Mouse (Mus musculus): ENCODE results near the gene Tmem135.

Tmem135 gene

DNA sequence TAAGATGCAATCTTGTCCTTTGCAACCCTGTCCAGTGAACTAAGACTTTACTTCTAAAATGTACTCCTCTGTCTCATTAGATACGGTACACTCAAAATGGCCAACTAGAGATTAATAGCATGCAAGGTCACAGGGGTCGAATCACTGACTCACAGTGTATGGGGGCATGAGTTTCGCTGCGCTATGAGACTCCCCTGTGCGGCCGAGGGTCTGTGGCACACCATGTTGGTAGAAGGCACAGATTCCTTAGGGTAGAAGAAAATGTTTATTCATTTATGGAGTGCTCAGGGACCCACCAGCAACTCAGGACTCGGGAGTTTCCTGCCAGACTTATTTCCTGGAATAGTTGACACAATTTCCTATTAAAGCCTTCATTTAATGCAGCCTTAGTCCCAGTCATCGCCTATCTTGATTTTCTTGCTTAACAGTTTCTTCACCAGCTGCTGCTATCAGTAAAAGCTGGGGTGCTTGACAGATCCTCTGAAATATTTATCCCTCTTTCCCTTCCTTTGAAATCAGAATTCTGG is 14.2 kb upstream of the Tmem135 start:
- CTCF ChIA-PET = no interaction called here

DNA sequence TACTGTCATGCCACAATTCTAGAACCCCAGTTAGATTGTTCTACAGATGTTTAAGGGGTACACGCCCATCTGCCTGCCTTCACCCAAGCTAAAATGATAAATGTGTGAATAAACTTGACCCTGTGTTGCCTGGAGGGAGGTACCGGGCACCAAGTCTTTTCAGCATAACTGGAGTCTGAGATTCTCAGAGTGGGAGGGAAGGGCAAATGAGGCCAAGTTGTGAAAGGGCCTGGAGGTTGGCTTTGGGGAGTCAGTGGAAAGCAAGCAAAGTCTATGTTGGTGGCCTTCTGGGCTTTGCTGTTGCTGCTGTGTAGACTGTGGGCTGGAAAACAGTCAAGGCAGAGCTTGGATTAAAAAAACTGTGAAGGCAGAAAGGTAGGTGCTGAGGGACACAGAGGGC is 13.7 kb upstream of the Tmem135 start:
- CTCF ChIA-PET = no interaction called here

- CTCF ChIA-PET = no interaction called here
Measured at GRCm38 (mm10) chr7:89416027-89416426, 12.0 kb upstream of the Tmem135 start.

DNA sequence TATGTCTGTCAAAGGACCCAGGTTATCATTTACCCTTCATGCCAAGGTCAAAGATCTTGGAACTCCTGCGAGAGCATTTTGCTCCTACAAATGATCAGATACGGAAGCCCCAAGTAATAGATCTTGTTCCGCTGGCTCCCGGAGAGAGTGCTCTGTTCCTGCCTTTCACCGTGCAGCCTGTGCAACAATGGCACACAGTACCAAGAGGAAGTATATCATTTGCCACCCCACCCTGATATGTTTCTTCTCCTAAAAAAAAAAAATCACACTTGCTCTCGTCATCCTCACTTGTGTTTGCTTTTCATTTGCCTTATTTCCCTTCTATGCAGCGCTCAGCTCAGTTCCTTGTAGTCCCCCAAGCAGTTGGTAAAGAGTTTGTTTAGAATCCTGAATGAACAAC is 8.1 kb upstream of the Tmem135 start:
- CTCF ChIA-PET = no interaction called here

DNA sequence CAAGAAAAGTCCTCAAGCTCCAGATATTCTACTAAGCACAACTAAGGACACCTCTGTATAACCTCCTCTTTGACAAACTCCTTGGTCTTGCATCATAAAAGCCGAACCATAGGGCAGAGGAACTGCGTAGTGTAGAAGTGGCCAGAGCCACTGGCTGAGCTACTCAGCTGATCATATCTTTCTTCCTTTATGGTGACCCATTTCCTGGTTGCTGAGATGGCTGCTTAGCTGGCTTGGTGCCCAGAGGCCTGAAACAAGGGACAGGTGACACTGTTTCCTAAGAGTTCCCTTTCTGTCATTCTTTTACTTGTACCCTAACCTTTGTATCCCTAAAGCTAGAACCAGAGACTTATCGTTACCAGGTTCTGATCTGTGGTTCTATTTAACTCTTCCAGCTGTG is 7.3 kb upstream of the Tmem135 start:
- CTCF ChIA-PET = no interaction called here

DNA sequence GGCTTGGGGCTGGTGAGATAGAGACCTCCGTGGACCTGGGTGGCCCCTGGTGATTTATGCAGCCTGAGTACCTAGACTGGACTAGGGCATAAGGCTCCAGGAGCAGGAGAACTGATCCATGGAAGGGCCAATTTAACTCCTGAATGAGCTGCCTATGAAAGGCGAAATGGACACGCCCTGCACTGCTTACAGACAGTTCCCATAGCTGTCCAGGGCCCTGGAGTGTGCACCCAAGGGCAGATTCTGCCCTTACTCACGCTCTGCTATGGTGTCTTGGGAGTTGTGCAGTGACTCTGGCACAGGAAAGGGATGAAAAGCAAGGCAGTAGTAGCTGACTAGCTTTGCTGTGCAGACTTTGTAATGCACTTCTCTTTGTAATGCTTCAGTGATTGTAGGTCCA is 6.3 kb upstream of the Tmem135 start:
- CTCF ChIA-PET = interaction anchor here (0.6 to 0.7 kb wide), 2 partner anchors 72 to 1339 kb away, joined by 3 to 4 read pairs; no protein-coding TSS in a partner anchor

- CTCF ChIA-PET = no interaction called here
Measured at GRCm38 (mm10) chr7:89407006-89407940, 3.3 kb upstream of the Tmem135 start.

DNA sequence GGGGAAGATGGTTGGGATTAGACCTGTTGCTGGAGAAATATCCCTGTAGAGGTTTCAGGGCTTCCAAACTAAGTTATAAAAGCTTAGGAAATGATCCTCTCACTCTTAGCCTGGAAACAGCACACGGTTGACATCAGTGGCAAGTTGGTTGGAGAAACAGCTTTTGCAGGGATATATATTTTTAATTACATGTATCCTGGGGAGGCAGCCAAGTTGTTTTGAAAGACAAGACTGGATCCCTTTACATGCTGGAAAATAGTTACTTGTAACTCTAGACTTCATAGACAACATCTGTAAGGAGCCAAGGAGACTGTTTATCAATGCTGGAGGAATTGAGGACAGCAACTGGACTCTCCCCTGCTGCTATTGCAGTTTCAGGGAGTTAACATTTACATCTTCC is 2.0 kb upstream of the Tmem135 start:
- CTCF ChIA-PET = interaction anchor here (0.5 kb wide), 1 partner anchor 531 kb away, joined by 3 read pairs; no protein-coding TSS in a partner anchor

DNA sequence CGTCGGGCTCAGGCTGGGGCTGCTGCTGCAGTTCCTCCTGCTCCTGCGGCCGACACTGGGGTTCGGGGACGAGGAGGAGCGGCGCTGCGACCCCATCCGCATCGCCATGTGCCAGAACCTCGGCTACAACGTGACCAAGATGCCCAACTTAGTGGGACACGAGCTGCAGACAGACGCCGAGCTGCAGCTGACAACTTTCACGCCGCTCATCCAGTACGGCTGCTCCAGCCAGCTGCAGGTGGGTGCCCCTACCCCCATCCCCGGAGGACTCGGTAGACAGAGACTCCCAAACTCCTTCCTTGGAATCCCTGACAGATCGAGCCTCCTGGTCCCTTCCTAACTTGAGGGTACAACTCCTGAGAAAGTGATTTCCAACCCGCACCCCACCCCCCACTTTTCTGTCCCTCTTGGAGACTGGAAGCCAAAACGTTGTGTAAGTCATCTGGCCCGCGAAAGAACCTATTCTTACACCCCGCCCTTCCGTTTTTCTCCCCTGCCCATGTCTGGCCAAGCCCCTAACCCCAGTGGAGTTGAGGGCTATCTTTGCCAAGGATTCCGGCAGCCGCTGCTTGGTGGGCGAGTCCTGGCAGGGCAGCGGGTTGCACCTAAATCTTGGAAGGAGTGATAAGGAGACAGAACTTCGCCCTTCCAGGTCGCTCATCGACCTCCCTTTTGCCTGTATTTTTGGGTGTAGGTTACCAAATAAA is 865 bp upstream of the Tmem135 start:
- CTCF ChIA-PET = no interaction called here

DNA sequence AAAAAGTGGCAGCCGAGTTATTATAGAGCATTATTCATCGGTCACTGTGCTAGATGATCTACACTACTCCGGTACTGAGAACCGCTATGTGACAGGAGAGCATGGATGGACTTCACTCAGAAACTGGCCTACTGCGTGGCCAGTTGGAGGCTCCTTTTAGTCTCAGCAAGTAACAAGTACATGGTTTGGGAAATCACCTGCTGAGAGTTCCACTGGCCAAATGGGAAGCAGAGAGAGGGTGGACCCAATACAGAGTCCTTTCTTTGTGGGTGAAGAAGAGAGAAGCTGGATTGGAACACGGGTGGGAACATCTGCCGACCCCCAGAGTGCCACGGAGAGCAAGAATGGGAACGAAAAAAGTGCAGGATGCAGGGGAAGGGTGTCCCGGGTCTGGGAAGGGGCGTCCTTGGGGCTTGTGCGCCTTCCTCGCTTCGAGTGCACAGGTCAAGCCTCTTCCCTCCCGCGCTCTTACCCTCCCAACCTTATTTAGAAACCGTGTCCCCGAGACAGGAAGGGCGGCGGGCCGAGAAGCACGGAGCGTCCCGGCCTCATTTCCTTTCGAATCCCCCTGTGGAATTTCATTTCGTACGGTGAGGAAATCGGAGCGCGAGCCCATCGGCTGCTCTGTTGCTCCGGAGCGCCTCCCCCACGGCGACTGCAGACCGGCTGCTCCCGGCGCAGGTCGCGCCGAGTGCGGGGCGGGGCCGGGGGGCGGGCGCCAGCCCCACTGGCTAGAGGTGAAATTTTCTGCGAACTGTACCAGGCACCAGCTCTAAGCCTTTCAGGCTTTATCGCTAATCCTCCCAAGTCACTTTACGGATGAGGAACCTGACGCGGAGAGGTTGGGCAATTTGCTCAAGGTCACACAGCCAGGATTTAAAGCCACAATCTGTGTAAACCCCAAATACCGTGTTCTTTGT is 709 bp downstream of the Tmem135 start:
- CTCF ChIA-PET = interaction anchor here (1.6 kb wide), 1 partner anchor 10 kb away, joined by 12 read pairs; no protein-coding TSS in a partner anchor

DNA sequence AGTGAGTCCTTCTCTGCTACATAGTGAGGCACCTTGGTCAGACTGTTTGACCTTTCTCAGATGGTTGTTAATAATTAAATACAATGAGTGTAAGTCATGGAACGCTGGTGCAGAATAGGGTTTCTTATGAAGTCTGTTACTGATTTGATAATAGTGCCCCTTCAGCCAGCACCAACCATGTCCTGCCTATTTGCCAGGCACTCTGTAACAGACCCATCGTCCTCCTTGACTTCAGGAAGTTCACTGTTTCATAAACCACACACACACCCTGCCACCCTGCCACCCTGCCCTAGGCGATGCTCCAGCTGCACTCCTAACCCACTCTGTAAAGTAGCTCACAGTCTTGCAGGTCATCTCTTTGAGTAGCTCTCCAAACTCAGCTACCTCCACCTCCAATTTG is 2.1 kb downstream of the Tmem135 start:
- CTCF ChIA-PET = interaction anchor here (1.6 kb wide), 1 partner anchor 9 kb away, joined by 12 read pairs; no protein-coding TSS in a partner anchor

DNA sequence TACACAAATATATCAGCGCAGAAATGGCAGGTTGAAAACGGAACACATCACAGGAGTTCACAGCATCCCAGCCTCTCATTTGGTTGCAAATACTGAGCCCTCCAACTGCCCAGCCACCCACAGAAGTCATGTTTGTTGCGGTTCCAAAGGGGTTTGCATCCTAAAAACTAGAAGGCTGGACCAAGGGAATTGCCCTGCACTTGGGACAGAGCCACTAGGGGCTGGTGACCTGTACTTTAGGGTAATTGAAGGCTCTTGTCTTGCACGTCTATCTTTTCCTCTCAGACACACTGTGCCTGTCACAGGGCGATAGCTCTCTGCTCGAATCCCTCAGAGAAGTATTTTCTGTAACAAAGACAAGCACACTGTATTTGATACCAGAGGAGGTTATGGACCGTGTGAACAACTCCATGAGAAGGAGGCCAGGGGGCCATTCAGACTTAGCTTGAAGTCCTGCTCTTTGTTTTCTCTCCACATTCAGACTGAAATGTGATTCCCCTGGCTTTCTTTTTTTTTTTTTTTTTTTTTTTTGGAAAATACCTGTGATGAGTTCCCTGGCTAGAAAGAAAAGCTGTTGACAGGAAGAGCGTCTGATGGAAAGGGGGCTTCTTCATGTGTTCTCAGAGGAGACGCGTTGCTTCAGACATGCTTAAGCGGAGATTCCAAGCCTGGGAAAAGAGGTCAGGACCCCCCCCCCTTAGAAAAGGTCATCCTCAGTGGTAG is 2.7 kb downstream of the Tmem135 start:
- CTCF ChIA-PET = interaction anchor here (0.7 to 1.6 kb wide), 2 partner anchors 8 kb away, joined by 5 to 12 read pairs; no protein-coding TSS in a partner anchor

- CTCF ChIA-PET = no interaction called here
Measured at GRCm38 (mm10) chr7:89400721-89401120, 3.3 kb downstream of the Tmem135 start.

DNA sequence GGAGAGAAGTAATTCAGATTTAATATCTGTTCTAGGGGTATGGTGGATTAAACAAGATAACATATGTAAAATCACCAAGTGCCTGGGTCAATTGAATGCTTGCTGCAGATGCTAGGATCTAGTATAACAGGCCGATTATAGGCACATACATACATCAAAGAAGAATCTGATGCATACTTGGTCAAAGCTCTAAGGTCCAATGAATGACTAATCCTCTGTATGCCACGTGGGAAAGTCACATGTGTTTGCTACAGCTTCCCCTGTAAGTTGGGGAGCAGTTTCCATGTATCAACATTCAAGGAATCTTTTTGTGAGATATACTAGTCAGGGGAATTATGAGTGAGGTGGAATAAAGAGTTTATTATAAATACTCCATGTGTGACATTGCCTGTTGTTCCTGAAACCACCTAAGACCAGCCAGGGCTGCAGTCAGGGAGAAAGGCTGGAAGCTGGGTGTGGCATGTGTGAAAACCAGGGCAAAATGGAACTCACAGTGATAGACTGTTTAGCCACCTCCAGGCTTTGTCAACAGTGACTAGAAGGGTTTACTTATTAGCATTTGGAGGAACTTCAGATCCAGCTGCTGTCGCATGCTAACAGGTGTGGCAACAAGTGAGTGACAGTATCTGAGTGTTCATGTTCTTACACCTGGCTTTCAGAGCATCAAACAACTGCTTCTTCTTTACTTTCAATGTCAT is 6.0 kb downstream of the Tmem135 start:
- CTCF ChIA-PET = no interaction called here

- CTCF ChIA-PET = no interaction called here
Measured at GRCm38 (mm10) chr7:89396386-89396785, 7.6 kb downstream of the Tmem135 start.

GRCm38 (mm10) chr7:89395399-89395798 is 8.6 kb downstream of the Tmem135 start:
- CTCF ChIA-PET = no interaction called here

DNA sequence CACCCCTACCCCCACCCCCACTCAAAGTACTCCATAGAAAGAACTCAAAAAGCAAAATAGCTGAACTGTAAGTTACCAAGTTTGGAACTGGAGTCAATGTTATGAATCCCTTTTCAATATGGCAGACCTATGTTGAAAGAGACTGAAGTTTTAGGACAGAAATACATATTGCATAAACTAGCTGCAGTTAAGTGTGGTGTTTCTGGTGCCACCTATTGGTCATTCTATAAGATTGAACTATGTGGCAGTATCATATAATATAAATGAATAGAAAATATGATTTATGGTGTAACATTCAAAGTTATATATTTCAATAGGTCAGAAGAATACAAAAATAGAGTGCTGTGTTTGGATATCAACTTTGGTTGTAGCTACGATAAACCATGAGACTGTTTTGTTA is 11.2 kb downstream of the Tmem135 start:
- CTCF ChIA-PET = interaction anchor here (1.4 kb wide), 1 partner anchor 9 kb away, joined by 12 read pairs; no protein-coding TSS in a partner anchor

- CTCF ChIA-PET = interaction anchor here (1.4 kb wide), 1 partner anchor 10 kb away, joined by 12 read pairs; no protein-coding TSS in a partner anchor
Measured at GRCm38 (mm10) chr7:89392388-89392787, 11.6 kb downstream of the Tmem135 start.

GRCm38 (mm10) chr7:89391831-89392230 is 12.2 kb downstream of the Tmem135 start:
- CTCF ChIA-PET = no interaction called here

- CTCF ChIA-PET = no interaction called here
Measured at GRCm38 (mm10) chr7:89391281-89391680, 12.7 kb downstream of the Tmem135 start.

Data from spleen, embryonic (tissue).